ENCODE assay signal across 9 mouse cellular contexts in genomic region chr2:30128789-30129188, GRCm38 (mm10). TPM values are rescaled to one million over a fixed set of nuclear protein-coding genes. Genes with fewer than 3 reads are reported as not detected.
DNase-seq lines count a peak whose midpoint lies in the region; ATAC-seq and TF ChIP-seq lines count a peak whose summit lies in the region.
"Had no signal": no experiment of that assay in that cellular context is flagged by ENCODE, and none has a peak within 500 bp of the region (broad histone marks: within the 10 kb centered on the region; RNA-seq: fewer than 3 reads in every experiment).

No protein-coding gene starts in this region.

- 36% methylated on average over 2 of the region's 2 CpGs for WGBS in intestine, postnatal 0 days
- 29% methylated on average over 2 of the region's 2 CpGs for WGBS in intestine, embryonic 15.5 days
- WGBS in embryonic facial prominence, embryonic 14.5 days = 32% methylated on average over 2 of the region's 2 CpGs
- WGBS in stomach, postnatal 0 days = 35% methylated on average over 2 of the region's 2 CpGs

- no peak overlapping the region for H3K27ac ChIP-seq in intestine, postnatal 0 days (ENCODE audit: low read depth, low read length)
- H3K27ac ChIP-seq in intestine, embryonic 15.5 days = no peak overlapping the region
- H3K27ac ChIP-seq in embryonic facial prominence, embryonic 14.5 days (replicated peaks; ENCODE audit: low read depth, low read length) = no peak overlapping the region
- H3K27ac ChIP-seq in stomach, postnatal 0 days (replicated peaks) = no peak overlapping the region
- H3K27ac ChIP-seq: liver, embryonic 15.5 days had no signal

- H3K4me2 ChIP-seq in intestine, postnatal 0 days (replicated peaks; ENCODE audit: low read depth) = no peak overlapping the region
- H3K4me2 ChIP-seq in intestine, embryonic 15.5 days (replicated peaks) = no peak overlapping the region
- no peak overlapping the region for H3K4me2 ChIP-seq in embryonic facial prominence, embryonic 14.5 days (ENCODE audit: low read depth, low read length)
- no peak overlapping the region for H3K4me2 ChIP-seq in stomach, postnatal 0 days (replicated peaks; ENCODE audit: low read depth)
- H3K4me2 ChIP-seq: liver, embryonic 15.5 days had no signal

- peak; percentile 87 for DNase-seq in 3T3-L1 (ENCODE audit: low read depth, low spot score)
- peak; percentile 74 for DNase-seq in CD4-positive, CD25-positive, alpha-beta regulatory T cell, adult 2 months (ENCODE audit: low read depth, low spot score)
- peak; percentile 60 for DNase-seq in embryonic facial prominence, embryonic 14.5 days (ENCODE audit: low spot score)
- DNase-seq in stomach, postnatal 0 days (ENCODE audit: low spot score) = no peak
- DNase-seq in urinary bladder, postnatal 36 days (ENCODE audit: low spot score in 2 of 2) = no peak
- DNase-seq in adrenal gland, postnatal 25 days = no peak

- no peak for ATAC-seq in intestine, postnatal 0 days
- no peak for ATAC-seq in intestine, embryonic 15.5 days
- no peak for ATAC-seq in embryonic facial prominence, embryonic 14.5 days (ENCODE audit: low read depth)
- no peak for ATAC-seq in stomach, postnatal 0 days (ENCODE audit: low FRiP score, low TSS enrichment)

- H3K36me3 ChIP-seq in intestine, postnatal 0 days (ENCODE audit: control insufficient read depth, insufficient read depth) = no peaks in the 10 kb centered on the region
- H3K36me3 ChIP-seq in intestine, embryonic 15.5 days = no peaks in the 10 kb centered on the region
- H3K36me3 ChIP-seq in embryonic facial prominence, embryonic 14.5 days (ENCODE audit: control insufficient read depth, insufficient read depth, low read length) = no peaks in the 10 kb centered on the region
- H3K36me3 ChIP-seq in stomach, postnatal 0 days (ENCODE audit: control insufficient read depth, insufficient read depth, low read length) = no peaks in the 10 kb centered on the region
- H3K36me3 ChIP-seq: liver, embryonic 15.5 days had no signal

- no peak overlapping the region for H3K9ac ChIP-seq in intestine, postnatal 0 days (ENCODE audit: low read depth, low read length)
- no peak overlapping the region for H3K9ac ChIP-seq in intestine, embryonic 15.5 days
- no peak overlapping the region for H3K9ac ChIP-seq in embryonic facial prominence, embryonic 14.5 days (ENCODE audit: low read depth, low read length)
- no peak overlapping the region for H3K9ac ChIP-seq in stomach, postnatal 0 days (ENCODE audit: low read length)
- H3K9ac ChIP-seq: liver, embryonic 15.5 days had no signal

- no peaks in the 10 kb centered on the region for H3K9me3 ChIP-seq in intestine, postnatal 0 days (ENCODE audit: control insufficient read depth)
- no peaks in the 10 kb centered on the region for H3K9me3 ChIP-seq in intestine, embryonic 15.5 days
- no peaks in the 10 kb centered on the region for H3K9me3 ChIP-seq in embryonic facial prominence, embryonic 14.5 days (ENCODE audit: control insufficient read depth, low read length)
- H3K9me3 ChIP-seq in stomach, postnatal 0 days (ENCODE audit: control insufficient read depth, low read length) = no peaks in the 10 kb centered on the region
- H3K9me3 ChIP-seq: liver, embryonic 15.5 days had no signal

- no peaks in the 10 kb centered on the region for H3K27me3 ChIP-seq in intestine, postnatal 0 days (replicated peaks; ENCODE audit: control insufficient read depth, insufficient read depth, low read length)
- H3K27me3 ChIP-seq in intestine, embryonic 15.5 days (replicated peaks) = no peaks in the 10 kb centered on the region
- no peaks in the 10 kb centered on the region for H3K27me3 ChIP-seq in embryonic facial prominence, embryonic 14.5 days (replicated peaks; ENCODE audit: control insufficient read depth, insufficient read depth, low read length)
- H3K27me3 ChIP-seq in stomach, postnatal 0 days (ENCODE audit: control insufficient read depth, insufficient read depth, low read length) = no peaks in the 10 kb centered on the region
- H3K27me3 ChIP-seq: liver, embryonic 15.5 days had no signal

- peak; percentile 84 for TF ChIP-seq CTCF in intestine, postnatal 0 days (IDR thresholded peaks at IDR 0.05; ENCODE audit: low read depth)
- TF ChIP-seq CTCF in stomach, postnatal 0 days (IDR thresholded peaks at IDR 0.05; ENCODE audit: low read depth) = peak; percentile 87

- no peak overlapping the region for H3K4me3 ChIP-seq in intestine, postnatal 0 days (ENCODE audit: low read depth, low read length)
- H3K4me3 ChIP-seq in intestine, embryonic 15.5 days (replicated peaks) = no peak overlapping the region
- H3K4me3 ChIP-seq in embryonic facial prominence, embryonic 14.5 days (ENCODE audit: low read depth, low read length) = no peak overlapping the region
- H3K4me3 ChIP-seq in stomach, postnatal 0 days (ENCODE audit: low read depth, low read length) = no peak overlapping the region
- H3K4me3 ChIP-seq: liver, embryonic 15.5 days had no signal

- H3K4me1 ChIP-seq in intestine, postnatal 0 days (replicated peaks; ENCODE audit: control insufficient read depth, insufficient read depth, low read length) = no peaks in the 10 kb centered on the region
- H3K4me1 ChIP-seq in intestine, embryonic 15.5 days (replicated peaks) = peaks cover 12% of the 10 kb centered on the region
- H3K4me1 ChIP-seq in embryonic facial prominence, embryonic 14.5 days (ENCODE audit: control insufficient read depth, insufficient read depth, low read length) = peaks cover 15% of the 10 kb centered on the region
- peaks cover 8% of the 10 kb centered on the region for H3K4me1 ChIP-seq in stomach, postnatal 0 days (replicated peaks; ENCODE audit: control insufficient read depth, insufficient read depth)

- no peak for TF ChIP-seq EP300 in stomach, postnatal 0 days (optimal IDR thresholded peaks at IDR 0.05)

RNA-seq across cellular contexts. Expression of gene Zer1, which starts 4.4 kb away (rescaled TPM):
- polyA plus RNA-seq in intestine, postnatal 0 days (2015; fragmentation: Nextera tagmentation; extraction: Ambion mirVana) = 2.6 and 2.8 TPM in 2 replicates
- 5.0 and 5.6 TPM in 2 replicates for polyA plus RNA-seq in intestine, embryonic 15.5 days (2015; fragmentation: Nextera tagmentation; extraction: Ambion mirVana)
- 7.9 and 8.3 TPM in 2 replicates for polyA plus RNA-seq in embryonic facial prominence, embryonic 14.5 days (2014; fragmentation: Nextera tagmentation; extraction: Ambion mirVana)
- polyA plus RNA-seq in stomach, postnatal 0 days (2015; fragmentation: Nextera tagmentation; extraction: Ambion mirVana) = 2.9 and 3.1 TPM in 2 replicates
- total RNA-seq in adrenal gland, postnatal 25 days (2021) = 40.0 and 51.7 TPM in 2 replicates

RNA-seq across cellular contexts. Expression of gene Tbc1d13, which starts 4.8 kb away (rescaled TPM):
- polyA plus RNA-seq in intestine, postnatal 0 days (2015; fragmentation: Nextera tagmentation; extraction: Ambion mirVana) = 5.3 and 8.5 TPM in 2 replicates
- polyA plus RNA-seq in intestine, embryonic 15.5 days (2015; fragmentation: Nextera tagmentation; extraction: Ambion mirVana) = 7.8 and 8.2 TPM in 2 replicates
- 10.5 TPM in 2 replicates for polyA plus RNA-seq in embryonic facial prominence, embryonic 14.5 days (2014; fragmentation: Nextera tagmentation; extraction: Ambion mirVana)
- 3.7 and 3.9 TPM in 2 replicates for polyA plus RNA-seq in stomach, postnatal 0 days (2015; fragmentation: Nextera tagmentation; extraction: Ambion mirVana)
- 54.0 and 71.3 TPM in 2 replicates for total RNA-seq in adrenal gland, postnatal 25 days (2021)

RNA-seq across cellular contexts. Expression of gene Zdhhc12, which starts 35.3 kb away (rescaled TPM):
- 90.9 and 91.3 TPM in 2 replicates for polyA plus RNA-seq in intestine, postnatal 0 days (2015; fragmentation: Nextera tagmentation; extraction: Ambion mirVana)
- 59.8 and 70.4 TPM in 2 replicates for polyA plus RNA-seq in intestine, embryonic 15.5 days (2015; fragmentation: Nextera tagmentation; extraction: Ambion mirVana)
- 26.1 and 28.9 TPM in 2 replicates for polyA plus RNA-seq in embryonic facial prominence, embryonic 14.5 days (2014; fragmentation: Nextera tagmentation; extraction: Ambion mirVana)
- 27.7 and 27.8 TPM in 2 replicates for polyA plus RNA-seq in stomach, postnatal 0 days (2015; fragmentation: Nextera tagmentation; extraction: Ambion mirVana)
- total RNA-seq in adrenal gland, postnatal 25 days (2021) = 26.0 and 27.4 TPM in 2 replicates

RNA-seq across cellular contexts. Expression of gene Endog, which starts 42.5 kb away (rescaled TPM):
- polyA plus RNA-seq in intestine, postnatal 0 days (2015; fragmentation: Nextera tagmentation; extraction: Ambion mirVana) = 56.3 and 59.3 TPM in 2 replicates
- 40.9 and 41.9 TPM in 2 replicates for polyA plus RNA-seq in intestine, embryonic 15.5 days (2015; fragmentation: Nextera tagmentation; extraction: Ambion mirVana)
- 21.9 and 26.5 TPM in 2 replicates for polyA plus RNA-seq in embryonic facial prominence, embryonic 14.5 days (2014; fragmentation: Nextera tagmentation; extraction: Ambion mirVana)
- polyA plus RNA-seq in stomach, postnatal 0 days (2015; fragmentation: Nextera tagmentation; extraction: Ambion mirVana) = 35.3 and 41.2 TPM in 2 replicates
- total RNA-seq in adrenal gland, postnatal 25 days (2021) = 29.5 and 34.8 TPM in 2 replicates

RNA-seq across cellular contexts. Expression of gene Spout1, which starts 49.5 kb away (rescaled TPM):
- polyA plus RNA-seq in intestine, postnatal 0 days (2015; fragmentation: Nextera tagmentation; extraction: Ambion mirVana) = 17.3 and 18.7 TPM in 2 replicates
- polyA plus RNA-seq in intestine, embryonic 15.5 days (2015; fragmentation: Nextera tagmentation; extraction: Ambion mirVana) = 59.9 and 62.9 TPM in 2 replicates
- 63.8 and 67.8 TPM in 2 replicates for polyA plus RNA-seq in embryonic facial prominence, embryonic 14.5 days (2014; fragmentation: Nextera tagmentation; extraction: Ambion mirVana)
- polyA plus RNA-seq in stomach, postnatal 0 days (2015; fragmentation: Nextera tagmentation; extraction: Ambion mirVana) = 23.9 and 24.0 TPM in 2 replicates
- 25.9 and 28.7 TPM in 2 replicates for total RNA-seq in adrenal gland, postnatal 25 days (2021)

Comparison
In these comparisons a context has a peak if more than half of its experiments do, and no peak if none do; other contexts are left out.
1. DNase-seq: peak in 3T3-L1 (single experiment), CD4-positive, CD25-positive, alpha-beta regulatory T cell, adult 2 months (single experiment) and embryonic facial prominence, embryonic 14.5 days (single experiment); none in stomach, postnatal 0 days (single experiment), urinary bladder, postnatal 36 days (0 of 2) and adrenal gland, postnatal 25 days (single experiment).